Mouse (Mus musculus) MEL (cell line): ENCODE data around the gene Tln2.

Source experiments
- CTCF ChIP-seq, 3 experiments: IDR thresholded peaks in 2 of 3; conservative IDR thresholded peaks in 1 of 3; 2 replicates each; pipeline ENCODE4 v1.5.1; 2011 to 2012; ENCODE audit warnings: low read length in 3 of 3, low read depth in 2 of 3, mild to moderate bottlenecking in 2 of 3, improper control_type of control experiment in 1 of 3, inconsistent platforms in 1 of 3, mixed read lengths in 1 of 3, moderate library complexity in 1 of 3; ENCODE audit not compliant: control insufficient read depth in 1 of 3, insufficient read depth in 1 of 3, poor library complexity in 1 of 3, severe bottlenecking in 1 of 3
- EP300 ChIP-seq, 2 experiments: IDR thresholded peaks; 2 replicates each; pipeline ENCODE4 v1.6.1; 2011; ENCODE audit warnings: improper control_type of control experiment in 2 of 2, low read length in 2 of 2, low read depth in 1 of 2, mild to moderate bottlenecking in 1 of 2
- ETS1 ChIP-seq: IDR thresholded peaks from 2 replicates; pipeline ENCODE4 v1.6.1; 2012; ENCODE audit warnings: low read depth, mild to moderate bottlenecking, inconsistent platforms, low read length, improper control_type of control experiment, moderate library complexity
- JUND ChIP-seq: IDR thresholded peaks from 2 replicates; pipeline ENCODE4 v1.6.1; 2011; ENCODE audit warnings: low read depth, mild to moderate bottlenecking, improper control_type of control experiment, low read length
- MAX ChIP-seq: IDR thresholded peaks from 2 replicates; pipeline ENCODE4 v1.6.1; 2011; ENCODE audit warnings: low read length, improper control_type of control experiment
- MXI1 ChIP-seq: IDR thresholded peaks from 2 replicates; pipeline ENCODE4 v1.6.1; 2011; ENCODE audit warnings: mild to moderate bottlenecking, low read depth, low read length, improper control_type of control experiment
- POLR2A ChIP-seq, 2 experiments: IDR thresholded peaks; 2 replicates each; pipeline ENCODE4 v1.6.1; 2011 to 2012; ENCODE audit warnings: low read length in 2 of 2, mild to moderate bottlenecking in 2 of 2, control low read depth in 1 of 2, improper control_type of control experiment in 1 of 2, low read depth in 1 of 2, moderate library complexity in 1 of 2; ENCODE audit not compliant: control insufficient read depth in 1 of 2, insufficient read depth in 1 of 2, poor library complexity in 1 of 2
- SMC3 ChIP-seq: IDR thresholded peaks from 2 replicates; pipeline ENCODE4 v1.6.1; 2011; ENCODE audit warnings: low read depth, low read length, improper control_type of control experiment
- TAL1 ChIP-seq: IDR thresholded peaks from 2 replicates; pipeline ENCODE4 v1.6.1; 2012; ENCODE audit warnings: mild to moderate bottlenecking, inconsistent platforms, low read length, moderate library complexity, mixed read lengths
- TCF12 ChIP-seq: IDR thresholded peaks from 2 replicates; pipeline ENCODE4 v1.6.1; 2014; ENCODE audit warnings: low read depth, mild to moderate bottlenecking, inconsistent platforms, low read length, improper control_type of control experiment, moderate library complexity
- USF1 ChIP-seq: IDR thresholded peaks from 2 replicates; pipeline ENCODE4 v1.6.1; 2014; ENCODE audit warnings: low read depth, mild to moderate bottlenecking, inconsistent platforms, low read length, improper control_type of control experiment, moderate library complexity
- ZC3H11A ChIP-seq: IDR thresholded peaks from 2 replicates; pipeline ENCODE4 v1.6.1; 2012; ENCODE audit warnings: low read depth, mild to moderate bottlenecking, inconsistent platforms, low read length, improper control_type of control experiment

DNA sequence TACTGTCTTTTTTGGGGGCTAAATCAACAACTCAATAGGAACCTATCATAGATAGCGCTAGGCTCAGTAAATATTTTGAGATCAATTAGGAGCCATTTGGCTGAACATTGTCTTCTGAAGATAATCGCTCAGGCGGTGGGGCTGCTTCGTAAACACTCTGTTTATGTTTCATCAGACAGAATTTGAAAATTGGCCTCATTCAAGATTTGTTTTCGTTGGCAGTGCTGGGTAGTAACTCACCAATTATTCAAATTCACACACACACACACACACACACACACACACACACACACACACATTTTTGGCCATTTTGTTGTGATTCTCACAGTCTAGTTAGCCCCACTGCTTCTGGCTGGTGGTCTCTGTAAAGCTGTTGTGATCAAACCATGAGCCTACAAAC, 12.9 kb downstream of the Tln2 start:
- no peak for TF ChIP-seq POLR2A (IDR thresholded peaks at IDR 0.05; ENCODE audit: control insufficient read depth in 1 of 2, insufficient read depth in 1 of 2, low read depth in 1 of 2, low read length in 2 of 2, poor library complexity in 1 of 2)
- TF ChIP-seq CTCF (IDR thresholded peaks at IDR 0.05 in 2 of 3, conservative IDR thresholded peaks at IDR 0.05 in 1 of 3; ENCODE audit: control insufficient read depth in 1 of 3, insufficient read depth in 1 of 3, low read depth in 2 of 3, low read length in 3 of 3, poor library complexity in 1 of 3, severe bottlenecking in 1 of 3) = no peak
- no peak for TF ChIP-seq TAL1
- TF ChIP-seq EP300 (IDR thresholded peaks at IDR 0.05; ENCODE audit: low read depth in 1 of 2, low read length in 2 of 2) = no peak
- TF ChIP-seq TCF12 = no peak
- TF ChIP-seq JUND = no peak
- no peak for TF ChIP-seq SMC3
- no peak for TF ChIP-seq ZC3H11A
- no peak for TF ChIP-seq USF1
- TF ChIP-seq MAX = no peak
- TF ChIP-seq MXI1 = no peak
- TF ChIP-seq ETS1 = no peak
